In the genomic region with DNA sequence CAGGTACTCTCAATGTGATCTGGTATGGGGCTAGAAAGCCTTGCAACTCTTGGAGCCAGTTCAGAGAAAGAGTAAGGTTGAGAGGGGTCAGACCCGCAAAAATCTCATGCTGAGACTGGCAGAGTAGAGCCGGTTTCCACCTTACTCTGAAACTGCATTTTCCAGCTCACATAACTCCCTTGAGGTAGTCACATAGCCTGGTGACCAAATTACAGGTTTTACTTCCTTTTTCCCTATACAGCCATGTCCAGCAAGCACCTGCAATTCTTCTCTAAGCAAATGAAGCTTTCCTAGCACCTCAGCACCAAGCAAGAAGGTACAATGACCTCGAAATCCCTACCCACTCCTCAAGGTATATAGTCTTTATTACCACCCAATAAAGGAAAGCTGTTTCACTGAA, we compare ENCODE assay signal across 17 mouse cellular contexts.
"Had no signal": no experiment of that assay in that cellular context is flagged by ENCODE, and none has a peak within 500 bp of the region (broad histone marks: within the 10 kb centered on the region; RNA-seq: fewer than 3 reads in every experiment).

No protein-coding gene starts in this region.

- H3K4me1 ChIP-seq: neural tube, embryonic 12.5 days; neural tube, embryonic 13.5 days; neural tube, embryonic 15.5 days; stomach, embryonic 15.5 days had no signal

- H3K9me3 ChIP-seq: neural tube, embryonic 12.5 days; neural tube, embryonic 13.5 days; neural tube, embryonic 15.5 days; stomach, embryonic 15.5 days had no signal

- H3K4me2 ChIP-seq: neural tube, embryonic 12.5 days; neural tube, embryonic 13.5 days; neural tube, embryonic 15.5 days; stomach, embryonic 15.5 days had no signal

- H3K27me3 ChIP-seq: neural tube, embryonic 12.5 days; neural tube, embryonic 13.5 days; neural tube, embryonic 15.5 days; stomach, embryonic 15.5 days had no signal

- H3K4me3 ChIP-seq: neural tube, embryonic 12.5 days; neural tube, embryonic 13.5 days; neural tube, embryonic 15.5 days; stomach, embryonic 15.5 days had no signal

- H3K36me3 ChIP-seq: neural tube, embryonic 12.5 days; neural tube, embryonic 13.5 days; neural tube, embryonic 15.5 days; stomach, embryonic 15.5 days had no signal

- H3K27ac ChIP-seq: neural tube, embryonic 12.5 days; neural tube, embryonic 13.5 days; neural tube, embryonic 15.5 days; stomach, embryonic 15.5 days; stomach, postnatal 0 days had no signal

- DNase-seq: retina, postnatal 1 day; right cerebral cortex, adult 18-20 months; right cerebral cortex, postnatal 14 days; right cerebral cortex, postnatal 25 days; right cerebral cortex, postnatal 4 days; spleen, adult 18-20 months; thymus, adult 18-20 months; thymus, adult 2 months; thymus, postnatal 14 days; thymus, postnatal 25 days; thymus, postnatal 36 days; thymus, postnatal 4 days had no signal

- H3K9ac ChIP-seq: neural tube, embryonic 12.5 days; neural tube, embryonic 13.5 days; neural tube, embryonic 15.5 days; stomach, embryonic 15.5 days had no signal
